Mouse (Mus musculus): ENCODE measurements around the gene Stk39.

DNA sequence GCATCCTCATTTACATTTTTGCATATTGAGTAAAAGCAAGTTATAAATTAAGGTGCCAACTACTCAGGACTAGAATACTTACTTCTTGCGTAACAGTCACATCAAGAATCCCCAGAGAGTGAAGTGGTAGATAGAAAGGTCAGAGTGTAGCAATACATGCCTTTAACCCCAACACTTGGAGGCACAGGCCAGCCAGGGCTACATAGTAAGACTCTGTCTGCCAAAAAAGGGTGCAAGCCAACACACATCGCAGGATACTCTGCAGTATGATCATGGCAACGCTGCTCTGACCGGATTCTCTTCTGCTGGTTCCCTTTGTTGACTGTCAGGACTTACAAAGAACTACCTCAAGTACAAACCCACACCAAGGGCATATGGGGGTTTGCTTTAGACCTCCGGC lies 101.7 kb downstream of the Stk39 start:
- TF ChIP-seq CTCF (IDR thresholded peaks at IDR 0.05; ENCODE audit: low read depth) = no peak
- no peak for TF ChIP-seq EP300 (IDR thresholded peaks at IDR 0.05; ENCODE audit: low read depth)

All from liver, embryonic 14.5 days (tissue).